In genomic region chr11:68453301-68453700, GRCm38 (mm10) we compare ENCODE assay signal across 27 mouse cellular contexts. TPM values are rescaled to one million over a fixed set of nuclear protein-coding genes. Genes with fewer than 3 reads are reported as not detected.
DNase-seq lines count a peak whose midpoint lies in the region; ATAC-seq and TF ChIP-seq lines count a peak whose summit lies in the region.
"Had no signal": no experiment of that assay in that cellular context is flagged by ENCODE, and none has a peak within 500 bp of the region (broad histone marks: within the 10 kb centered on the region; RNA-seq: fewer than 3 reads in every experiment).

No protein-coding gene starts in this region.

- no peak overlapping the region for H3K4me2 ChIP-seq in CH12.LX (ENCODE audit: insufficient read depth, low read depth, poor library complexity, severe bottlenecking)
- no peak overlapping the region for H3K4me2 ChIP-seq in kidney, embryonic 14.5 days (replicated peaks; ENCODE audit: low read depth, low read length)
- H3K4me2 ChIP-seq in forebrain, embryonic 15.5 days (replicated peaks) = no peak overlapping the region
- H3K4me2 ChIP-seq: embryonic facial prominence, embryonic 15.5 days; heart, embryonic 11.5 days; heart, embryonic 15.5 days; hindbrain, embryonic 13.5 days had no signal

- no peak for TF ChIP-seq EP300 in CH12.LX (IDR thresholded peaks at IDR 0.05; ENCODE audit: low read length)

- in situ Hi-C loops in CH12.LX (cut with MboI; ENCODE audit: low pct_ligation_motif_present, low pct_unique_long_range_greater_than_20kb, low sequenced_read_pairs) = no loop called here

- ATAC-seq in kidney, embryonic 14.5 days (ENCODE audit: low FRiP score, low TSS enrichment) = no peak
- no peak for ATAC-seq in forebrain, embryonic 15.5 days (replicated peaks)
- ATAC-seq: forebrain, embryonic 14.5 days; hindbrain, postnatal 0 days had no signal

- H3K9me3 ChIP-seq in CH12.LX (replicated peaks; ENCODE audit: low read length) = peaks cover 22% of the 10 kb centered on the region
- H3K9me3 ChIP-seq in kidney, embryonic 14.5 days (ENCODE audit: control insufficient read depth, low read length) = no peaks in the 10 kb centered on the region
- H3K9me3 ChIP-seq in forebrain, embryonic 15.5 days = no peaks in the 10 kb centered on the region
- H3K9me3 ChIP-seq: embryonic facial prominence, embryonic 15.5 days; forebrain, embryonic 10.5 days; heart, embryonic 15.5 days; hindbrain, embryonic 13.5 days had no signal

- no peaks in the 10 kb centered on the region for H3K27me3 ChIP-seq in thymus, adult 2 months (ENCODE audit: control insufficient read depth, insufficient read depth, low read length)
- H3K27me3 ChIP-seq in CH12.LX (replicated peaks) = no peaks in the 10 kb centered on the region
- H3K27me3 ChIP-seq in kidney, embryonic 14.5 days (ENCODE audit: control insufficient read depth, insufficient read depth, low read length) = no peaks in the 10 kb centered on the region
- H3K27me3 ChIP-seq in forebrain, embryonic 15.5 days = no peaks in the 10 kb centered on the region
- H3K27me3 ChIP-seq: embryonic facial prominence, embryonic 15.5 days; heart, embryonic 15.5 days; hindbrain, embryonic 13.5 days had no signal

- no peaks in the 10 kb centered on the region; the same call in 1 of the 2 replicates for H3K36me3 ChIP-seq in thymus, adult 2 months (ENCODE audit: control insufficient read depth, insufficient read depth, low read length)
- H3K36me3 ChIP-seq in CH12.LX (replicated peaks in 1 of 2; ENCODE audit: control insufficient read depth in 1 of 2, insufficient read depth in 1 of 2, low read length in 1 of 2) = peaks cover 0 to 32% of the 10 kb centered on the region in 2 experiments
- no peaks in the 10 kb centered on the region for H3K36me3 ChIP-seq in kidney, embryonic 14.5 days (ENCODE audit: control insufficient read depth, insufficient read depth, low read length)
- no peaks in the 10 kb centered on the region for H3K36me3 ChIP-seq in forebrain, embryonic 15.5 days
- H3K36me3 ChIP-seq: embryonic facial prominence, embryonic 15.5 days; forebrain, embryonic 10.5 days; heart, embryonic 15.5 days; hindbrain, embryonic 13.5 days had no signal

- TF ChIP-seq RAD21 in CH12.LX (IDR thresholded peaks at IDR 0.05; ENCODE audit: low read depth, low read length) = no peak

- H3K79me2 ChIP-seq in CH12.LX (replicated peaks; ENCODE audit: control insufficient read depth, extremely low read depth, insufficient read depth, poor library complexity, severe bottlenecking) = no peaks in the 10 kb centered on the region

- no peak for TF ChIP-seq CTCF in thymus, adult 2 months (IDR thresholded peaks at IDR 0.05; ENCODE audit: borderline replicate concordance, control insufficient read depth, extremely low read depth, insufficient read depth, low read length, poor library complexity)
- TF ChIP-seq CTCF in CH12.LX (conservative IDR thresholded peaks at IDR 0.05 in 1 of 2, IDR thresholded peaks at IDR 0.05 in 1 of 2; ENCODE audit: low read depth in 2 of 2, low read length in 2 of 2) = no peak

- peaks cover 40% of the 10 kb centered on the region for H3K4me1 ChIP-seq in thymus, adult 2 months (replicated peaks; ENCODE audit: control insufficient read depth, insufficient read depth, low read length)
- H3K4me1 ChIP-seq in CH12.LX (ENCODE audit: control insufficient read depth in 1 of 2, insufficient read depth in 2 of 2) = peaks cover 32 to 63% of the 10 kb centered on the region in 2 experiments
- H3K4me1 ChIP-seq in kidney, embryonic 14.5 days (ENCODE audit: control insufficient read depth, insufficient read depth, low read length) = peaks cover 9% of the 10 kb centered on the region; the same call in 1 of the 2 replicates
- no peaks in the 10 kb centered on the region for H3K4me1 ChIP-seq in forebrain, embryonic 15.5 days

- H3K9ac ChIP-seq in CH12.LX (ENCODE audit: insufficient read depth, low read depth) = no peak overlapping the region
- H3K9ac ChIP-seq in kidney, embryonic 14.5 days (ENCODE audit: low read depth, low read length) = no peak overlapping the region
- H3K9ac ChIP-seq in forebrain, embryonic 15.5 days (replicated peaks) = no peak overlapping the region
- H3K9ac ChIP-seq: embryonic facial prominence, embryonic 15.5 days; heart, embryonic 15.5 days; hindbrain, embryonic 13.5 days had no signal

- WGBS in thymus, adult 2 months = 40% methylated on average over 6 of the region's 6 CpGs
- WGBS in kidney, embryonic 14.5 days = 67% methylated on average over 6 of the region's 6 CpGs
- 71% methylated on average over 6 of the region's 6 CpGs for WGBS in forebrain, embryonic 15.5 days

- no peak overlapping the region for H3K4me3 ChIP-seq in thymus, adult 2 months (ENCODE audit: control insufficient read depth, insufficient read depth, low read length)
- H3K4me3 ChIP-seq in CH12.LX (replicated peaks in 1 of 3; ENCODE audit: low read depth in 2 of 3, low read length in 2 of 3, poor library complexity in 1 of 3) = peak overlapping the region in 1 of 3 experiments; percentile 3
- H3K4me3 ChIP-seq in kidney, embryonic 14.5 days (ENCODE audit: low read length) = no peak overlapping the region
- H3K4me3 ChIP-seq in forebrain, embryonic 15.5 days = no peak overlapping the region
- H3K4me3 ChIP-seq: embryonic facial prominence, embryonic 15.5 days; erythroblast, embryonic 14.5 days; forebrain, embryonic 10.5 days; heart, embryonic 15.5 days; hindbrain, embryonic 13.5 days had no signal

- peak; percentile 15 for DNase-seq in thymus, postnatal 25 days
- DNase-seq in thymus, adult 2 months = no peak
- no peak for DNase-seq in CH12.LX (ENCODE audit: extremely low read depth)
- DNase-seq in induced T-regulatory cell, adult 2 months (ENCODE audit: low read depth) = peak; percentile 90
- DNase-seq in heart, adult 8-10 months (ENCODE audit: low spot score) = no peak
- DNase-seq: adrenal gland, adult 2 months; adrenal gland, postnatal 36 days; B cell, adult 2 months; cerebellum, adult 11 months; cerebellum, adult 8-10 months; cerebellum, postnatal 14 days; embryo, embryonic 11 days; heart, adult 18-20 months; heart, postnatal 14 days had no signal

- dilution Hi-C loops in CH12.LX (cut with MboI; ENCODE audit: extremely low pct_ligation_motif_present, extremely low pct_unique_long_range_greater_than_20kb, low sequenced_read_pairs) = no loop called here

- no peak for TF ChIP-seq POLR2A in thymus, adult 2 months (IDR thresholded peaks at IDR 0.05; ENCODE audit: control insufficient read depth, extremely low read depth, insufficient read depth, low read length, poor library complexity)
- TF ChIP-seq POLR2A in CH12.LX (IDR thresholded peaks at IDR 0.05; ENCODE audit: low read depth, low read length) = no peak

- no peak overlapping the region for H3K27ac ChIP-seq in thymus, adult 2 months (ENCODE audit: control insufficient read depth, insufficient read depth, low read length)
- H3K27ac ChIP-seq in CH12.LX (ENCODE audit: insufficient read depth, low read depth) = no peak overlapping the region
- no peak overlapping the region for H3K27ac ChIP-seq in kidney, embryonic 14.5 days (ENCODE audit: low read depth, low read length)
- H3K27ac ChIP-seq in forebrain, embryonic 15.5 days (replicated peaks) = no peak overlapping the region
- H3K27ac ChIP-seq: embryonic facial prominence, embryonic 15.5 days; forebrain, embryonic 10.5 days; heart, embryonic 15.5 days; hindbrain, embryonic 13.5 days; hindbrain, postnatal 0 days had no signal

TF ChIP-seq in CH12.LX, 34 proteins besides CTCF, POLR2A, EP300 and RAD21:
- TF ChIP-seq GABPA (IDR thresholded peaks at IDR 0.05; ENCODE audit: insufficient replicate concordance, low read depth, low read length) (no peak), BHLHE40 (IDR thresholded peaks at IDR 0.05; ENCODE audit: low read depth, low read length) (no peak), UBTF (IDR thresholded peaks at IDR 0.05; ENCODE audit: low read depth, low read length) (no peak), IRF4 (IDR thresholded peaks at IDR 0.05; ENCODE audit: low read depth, low read length) (no peak), ELF1 (IDR thresholded peaks at IDR 0.05; ENCODE audit: low read depth, low read length) (no peak), KAT2A (IDR thresholded peaks at IDR 0.05; ENCODE audit: insufficient replicate concordance, low read length) (no peak), JUN (IDR thresholded peaks at IDR 0.05; ENCODE audit: insufficient read depth, low read depth, low read length) (no peak), MYC (IDR thresholded peaks at IDR 0.05; ENCODE audit: low read depth, low read length) (no peak), TCF12 (IDR thresholded peaks at IDR 0.05; ENCODE audit: low read depth, low read length) (0 out of 2 replicates have a peak, but pooled peaks have one; percentile 21)

RNA-seq across cellular contexts. Expression of gene Pik3r5, which starts 21.4 kb away (rescaled TPM):
- polyA plus RNA-seq in thymus, adult 2 months (2012; rRNA removed) = 105 and 108 TPM in 2 replicates
- total RNA-seq in CH12.LX (2012; rRNA removed) = 5.7 and 8.3 TPM in 2 replicates
- total RNA-seq in CH12.LX (2014; rRNA removed) = 2.9 and 3.5 TPM in 2 replicates
- polyA plus RNA-seq in CH12.LX (2012; ENCODE audit: insufficient read length, low read depth) = 7.3 and 9.4 TPM in 2 replicates
- 1 to 10 TPM in 1 of 4 experiments, under 1 TPM in 3; 0.31 to 1.6 (median 0.70) TPM for total RNA-seq in heart, adult 8-10 months (2022)
- 0.41 and 1.5 TPM in 2 replicates for polyA plus RNA-seq in kidney, embryonic 14.5 days (2014; fragmentation: Nextera tagmentation; extraction: Ambion mirVana)
- 0.11 and 0.20 TPM in 2 replicates for polyA plus RNA-seq in forebrain, embryonic 15.5 days (2015; fragmentation: Nextera tagmentation; extraction: Ambion mirVana)

RNA-seq across cellular contexts. Expression of gene Pik3r6, which starts 49.5 kb away (rescaled TPM):
- 2.5 and 3.7 TPM in 2 replicates for polyA plus RNA-seq in thymus, adult 2 months (2012; rRNA removed)
- total RNA-seq in CH12.LX (2012; rRNA removed) (88.4 and 102 TPM in 2 replicates), CH12.LX (2014; rRNA removed) (80.9 and 82.9 TPM in 2 replicates)
- polyA plus RNA-seq in CH12.LX (2012; ENCODE audit: insufficient read length, low read depth) = 90.2 and 95.9 TPM in 2 replicates
- 1 to 10 TPM; 2.4 to 6.9 (median 3.8) TPM for total RNA-seq in heart, adult 8-10 months (2022)
- polyA plus RNA-seq in kidney, embryonic 14.5 days (2014; fragmentation: Nextera tagmentation; extraction: Ambion mirVana) = 2.3 and 3.7 TPM in 2 replicates
- 1.4 and 2.3 TPM in 2 replicates for polyA plus RNA-seq in forebrain, embryonic 15.5 days (2015; fragmentation: Nextera tagmentation; extraction: Ambion mirVana)

RNA-seq across cellular contexts. Expression of gene Ntn1, which starts 52.7 kb away (rescaled TPM):
- 16.6 and 20.4 TPM in 2 replicates for polyA plus RNA-seq in thymus, adult 2 months (2012; rRNA removed)
- total RNA-seq in CH12.LX (2012; rRNA removed) (0.38 and 0.59 TPM in 2 replicates), CH12.LX (2014; rRNA removed) (0.47 and 0.54 TPM in 2 replicates)
- 0.78 and 1.2 TPM in 2 replicates for polyA plus RNA-seq in CH12.LX (2012; ENCODE audit: insufficient read length, low read depth)
- total RNA-seq in heart, adult 8-10 months (2022) = 10 to 100 TPM; 62.6 to 88.8 (median 70.8) TPM
- polyA plus RNA-seq in kidney, embryonic 14.5 days (2014; fragmentation: Nextera tagmentation; extraction: Ambion mirVana) = 8.5 and 10.2 TPM in 2 replicates
- 6.7 and 8.1 TPM in 2 replicates for polyA plus RNA-seq in forebrain, embryonic 15.5 days (2015; fragmentation: Nextera tagmentation; extraction: Ambion mirVana)
- total RNA-seq: common myeloid progenitor, adult 5-6 weeks; hematopoietic stem cell, adult 5-6 weeks; MEL had no signal
- polyA plus RNA-seq: erythroblast, embryonic 14.5 days had no signal

Comparison
In these comparisons a context has a peak if more than half of its experiments do, and no peak if none do; other contexts are left out.
1. DNase-seq: peak in thymus, postnatal 25 days (single experiment) and induced T-regulatory cell, adult 2 months (single experiment); none in thymus, adult 2 months (single experiment), CH12.LX (single experiment) and heart, adult 8-10 months (single experiment).
2. RNA of gene Pik3r5, which starts 21.4 kb away (polyA plus RNA-seq): 105 to 108 TPM in thymus, adult 2 months; 7.3 to 9.4 TPM in CH12.LX, 0.41 to 1.5 TPM in kidney, embryonic 14.5 days and 0.11 to 0.20 TPM in forebrain, embryonic 15.5 days; every median in the first group is over 10 times any median in the second.
3. RNA of gene Pik3r6, which starts 49.5 kb away (polyA plus RNA-seq): 90.2 to 95.9 TPM in CH12.LX; 2.3 to 3.7 TPM in kidney, embryonic 14.5 days, 2.5 to 3.7 TPM in thymus, adult 2 months and 1.4 to 2.3 TPM in forebrain, embryonic 15.5 days; every median in the first group is over 10 times any median in the second.